Mouse (Mus musculus): ENCODE measurements around the gene Rhcg. TPM values are rescaled to one million over a fixed set of nuclear protein-coding genes. Genes with fewer than 3 reads are reported as not detected.

The Rhcg gene
- polyA plus RNA-seq, 1 experiment from 2014 or later = 1.4 TPM

Other genes starting within 250 kb of the Rhcg start
- gene Rlbp1, start 230.6 kb downstream of the Rhcg start, polyA plus RNA-seq (2016; fragmentation: Nextera tagmentation; extraction: Ambion mirVana) = 4.0 and 4.9 TPM in 2 replicates
- gene Fanci, start 225.7 kb downstream of the Rhcg start, polyA plus RNA-seq (2016; fragmentation: Nextera tagmentation; extraction: Ambion mirVana) = 10.0 and 11.2 TPM in 2 replicates
- 40.1 and 42.0 TPM in 2 replicates for gene Polg, start 151.3 kb downstream of the Rhcg start, polyA plus RNA-seq (2016; fragmentation: Nextera tagmentation; extraction: Ambion mirVana)
- gene Ticrr, start 42.5 kb upstream of the Rhcg start, polyA plus RNA-seq (2016; fragmentation: Nextera tagmentation; extraction: Ambion mirVana) = 8.9 and 9.2 TPM in 2 replicates
- gene Kif7, start 98.1 kb upstream of the Rhcg start, polyA plus RNA-seq (2016; fragmentation: Nextera tagmentation; extraction: Ambion mirVana) = 6.7 and 6.9 TPM in 2 replicates
- not detected in 2 replicates for gene Plin1, start 115.2 kb upstream of the Rhcg start, polyA plus RNA-seq (2016; fragmentation: Nextera tagmentation; extraction: Ambion mirVana)
- gene Pex11a, start 125.5 kb upstream of the Rhcg start, polyA plus RNA-seq (2016; fragmentation: Nextera tagmentation; extraction: Ambion mirVana) = 6.8 and 9.5 TPM in 2 replicates
- 0.57 and 0.72 TPM in 2 replicates for gene Wdr93, start 125.5 kb upstream of the Rhcg start, polyA plus RNA-seq (2016; fragmentation: Nextera tagmentation; extraction: Ambion mirVana)
- 0.17 TPM in 1 of 2 replicates, not detected in the other for gene Mesp1, start 176.1 kb upstream of the Rhcg start, polyA plus RNA-seq (2016; fragmentation: Nextera tagmentation; extraction: Ambion mirVana)
- 0.42 and 0.56 TPM in 2 replicates for gene Mesp2, start 193.1 kb upstream of the Rhcg start, polyA plus RNA-seq (2016; fragmentation: Nextera tagmentation; extraction: Ambion mirVana)
- gene Anpep, start 243.4 kb upstream of the Rhcg start, polyA plus RNA-seq (2016; fragmentation: Nextera tagmentation; extraction: Ambion mirVana) = 3.5 and 4.6 TPM in 2 replicates

Measured in hindbrain, embryonic 12.5 days (tissue).